Mouse (Mus musculus): Measurements from ENCODE around the gene Fgfr2.

DNA sequence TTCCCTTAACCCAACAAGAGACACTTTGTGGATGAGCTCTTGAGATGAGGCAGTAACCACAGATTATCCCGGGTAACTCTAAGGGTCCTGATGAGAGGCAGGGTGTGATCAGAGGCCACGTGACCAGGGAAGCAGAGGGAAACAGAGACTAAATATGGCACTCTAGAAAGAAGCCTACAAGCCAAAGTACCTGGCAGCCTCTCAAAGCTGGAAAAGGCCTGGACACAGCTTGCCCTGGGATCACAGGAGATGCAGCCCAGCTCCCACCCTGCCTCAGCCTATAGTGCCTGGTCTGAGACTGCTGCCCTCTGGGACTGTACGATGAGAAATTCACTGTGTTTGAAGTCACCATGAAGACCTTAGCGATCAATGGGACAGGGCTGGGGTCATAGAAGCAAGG is 889.4 kb downstream of the Fgfr2 start:
- TF ChIP-seq CTCF (IDR thresholded peaks at IDR 0.05; ENCODE audit: low read depth): no peak
- TF ChIP-seq EP300 (IDR thresholded peaks at IDR 0.05; ENCODE audit: low read depth): no peak

Data from liver, postnatal 0 days (tissue).